Mouse (Mus musculus) stomach, embryonic 15.5 days (tissue): Measurements from ENCODE around the gene Sirt2. TPM values are rescaled to one million over a fixed set of nuclear protein-coding genes. Genes with fewer than 3 reads are reported as not detected.
A peak's percentile ranks its signal among the peaks of the same experiment; 100 is the strongest.

Source experiments
- ATAC-seq: fragments of 200-750 bp; cut with Nextera tagmentation; 2 replicates; pipeline ENCODE4 v1.8.0; 2017; ENCODE audit warnings: low read depth, moderate number of reproducible peaks, moderate TSS enrichment; ENCODE audit not compliant: insufficient read depth, low FRiP score
- H3K27ac ChIP-seq: fragments of 300-500 bp; sonication (generic); 2 replicates; pipeline ENCODE4 v1.5.1; 2015; ENCODE audit warnings: mild to moderate bottlenecking, inconsistent platforms
- H3K27me3 ChIP-seq: fragments of 300-500 bp; sonication (generic); replicated peaks from 2 replicates; pipeline ENCODE4 v1.6.1; 2015; ENCODE audit warnings: inconsistent platforms
- H3K36me3 ChIP-seq: fragments of 300-500 bp; sonication (generic); 2 replicates; pipeline ENCODE4 v1.6.1; 2015; ENCODE audit warnings: inconsistent platforms
- H3K4me1 ChIP-seq: fragments of 300-500 bp; sonication (generic); 2 replicates; pipeline ENCODE4 v1.6.1; 2015; ENCODE audit warnings: inconsistent platforms
- H3K4me2 ChIP-seq: fragments of 300-500 bp; sonication (generic); 2 replicates; pipeline ENCODE4 v1.6.1; 2015; ENCODE audit warnings: mild to moderate bottlenecking, inconsistent platforms
- H3K4me3 ChIP-seq: fragments of 300-500 bp; sonication (generic); replicated peaks from 2 replicates; pipeline ENCODE4 v1.5.1; 2015; ENCODE audit warnings: inconsistent platforms
- H3K9ac ChIP-seq: fragments of 300-500 bp; sonication (generic); 2 replicates; pipeline ENCODE4 v1.6.1; 2015; ENCODE audit warnings: inconsistent platforms
- H3K9me3 ChIP-seq: fragments of 300-500 bp; sonication (generic); 2 replicates; pipeline ENCODE4 v1.6.1; 2016; ENCODE audit warnings: inconsistent platforms
- WGBS: fragments of 180-500 bp; shearing (Covaris S2); methylation state at CpG from one replicate; pipeline ENCODE4 v1.1.7; 2015; 5-methylcytosine and 5-hydroxymethylcytosine counted together
- polyA plus RNA-seq: library from polyadenylated mRNA; unstranded; fragments of >200 nt; fragmentation: Nextera tagmentation; extraction: Ambion mirVana; gene quantifications from 2 replicates; pipeline ENCODE4 v1.2.1, GENCODE M21; 2015

Sirt2 gene
- polyA plus RNA-seq, 1 experiment from 2014 or later, result 56.9 TPM

- ATAC-seq, result no peak
- H3K27ac ChIP-seq, result peak within 1 kb of the TSS; percentile 23; the same call in 1 of the 2 replicates
- H3K4me3 ChIP-seq, result no peak within 1 kb of the TSS
- H3K4me1 ChIP-seq, result peaks cover 15% of the 10 kb centered on the region
- H3K9me3 ChIP-seq, result no peaks in the 10 kb centered on the region
- H3K4me2 ChIP-seq, result no peak within 1 kb of the TSS
- no peaks in the 10 kb centered on the region for H3K36me3 ChIP-seq
- H3K27me3 ChIP-seq, result no peaks in the 10 kb centered on the region
- no peak within 1 kb of the TSS for H3K9ac ChIP-seq
- WGBS, result 49% methylated on average over 5 of the region's 5 CpGs
Observed at GRCm38 (mm10) chr7:28788307-28789195, 22.0 kb downstream of the Sirt2 start, which contains the start of gene Rinl. TSS of gene Rinl (plus strand) at chr7:28788969.

- Histone ChIP-seq H3K27ac (peak overlapping the region; percentile 23; the same call in 1 of the 2 replicates), H3K36me3 (no peaks in the 10 kb centered on the region), H3K4me3 (no peak overlapping the region), H3K9ac (no peak overlapping the region), H3K9me3 (no peaks in the 10 kb centered on the region), H3K4me2 (no peak overlapping the region), H3K27me3 (no peaks in the 10 kb centered on the region), H3K4me1 (peaks cover 15% of the 10 kb centered on the region)
- ATAC-seq, result no peak
- WGBS, result 46% methylated on average over 3 of the region's 3 CpGs
Observed at GRCm38 (mm10) chr7:28789235-28789634, 22.7 kb downstream of the Sirt2 start.

- no peak overlapping the region for H3K9ac ChIP-seq
- ATAC-seq, result no peak
- no peaks in the 10 kb centered on the region for H3K9me3 ChIP-seq
- H3K27me3 ChIP-seq, result no peaks in the 10 kb centered on the region
- no peak overlapping the region for H3K4me2 ChIP-seq
- no peaks in the 10 kb centered on the region for H3K36me3 ChIP-seq
- H3K4me3 ChIP-seq, result no peak overlapping the region
- H3K27ac ChIP-seq, result peak overlapping the region; percentile 23; the same call in 1 of the 2 replicates
- peaks cover 15% of the 10 kb centered on the region for H3K4me1 ChIP-seq
- 58% methylated on average over 8 of the region's 8 CpGs for WGBS
Observed at GRCm38 (mm10) chr7:28790066-28790806, 23.7 kb downstream of the Sirt2 start.

- H3K36me3 ChIP-seq, result no peaks in the 10 kb centered on the region
- no peaks in the 10 kb centered on the region for H3K9me3 ChIP-seq
- H3K4me2 ChIP-seq, result no peak overlapping the region
- peaks cover 18% of the 10 kb centered on the region for H3K4me1 ChIP-seq
- ATAC-seq, result no peak
- no peak overlapping the region for H3K9ac ChIP-seq
- no peak overlapping the region for H3K27ac ChIP-seq
- no peaks in the 10 kb centered on the region for H3K27me3 ChIP-seq
- no peak overlapping the region for H3K4me3 ChIP-seq
Observed at GRCm38 (mm10) chr7:28791706-28792105, 25.2 kb downstream of the Sirt2 start.

- no peaks in the 10 kb centered on the region for H3K36me3 ChIP-seq
- no peaks in the 10 kb centered on the region for H3K27me3 ChIP-seq
- H3K9ac ChIP-seq, result no peak overlapping the region
- no peak overlapping the region for H3K27ac ChIP-seq
- H3K4me1 ChIP-seq, result peaks cover 22% of the 10 kb centered on the region
- WGBS, result 68% methylated on average over 14 of the region's 14 CpGs
- H3K4me3 ChIP-seq, result no peak overlapping the region
- ATAC-seq, result no peak
- no peaks in the 10 kb centered on the region for H3K9me3 ChIP-seq
- no peak overlapping the region for H3K4me2 ChIP-seq
Observed at GRCm38 (mm10) chr7:28792391-28793185, 26.1 kb downstream of the Sirt2 start.

- no peaks in the 10 kb centered on the region for H3K36me3 ChIP-seq
- no peak overlapping the region for H3K9ac ChIP-seq
- H3K27me3 ChIP-seq, result no peaks in the 10 kb centered on the region
- no peaks in the 10 kb centered on the region for H3K9me3 ChIP-seq
- no peak overlapping the region for H3K27ac ChIP-seq
- 50% methylated on average over 2 of the region's 2 CpGs for WGBS
- no peak for ATAC-seq
- peaks cover 20% of the 10 kb centered on the region for H3K4me1 ChIP-seq
- H3K4me2 ChIP-seq, result no peak overlapping the region
- no peak overlapping the region for H3K4me3 ChIP-seq
Observed at GRCm38 (mm10) chr7:28793834-28794233, 27.3 kb downstream of the Sirt2 start.

GRCm38 (mm10) chr7:28794496-28794895, 28.0 kb downstream of the Sirt2 start:
- no peaks in the 10 kb centered on the region for H3K27me3 ChIP-seq
- no peak overlapping the region for H3K4me3 ChIP-seq
- H3K9ac ChIP-seq, result no peak overlapping the region
- ATAC-seq, result no peak
- 83% methylated on average over 3 of the region's 3 CpGs for WGBS
- H3K27ac ChIP-seq, result no peak overlapping the region
- no peaks in the 10 kb centered on the region for H3K9me3 ChIP-seq
- no peaks in the 10 kb centered on the region for H3K36me3 ChIP-seq
- peaks cover 17% of the 10 kb centered on the region for H3K4me1 ChIP-seq
- no peak overlapping the region for H3K4me2 ChIP-seq

GRCm38 (mm10) chr7:28795832-28796231, 29.3 kb downstream of the Sirt2 start:
- no peak for ATAC-seq
- Histone ChIP-seq H3K4me2 (peak overlapping the region; percentile 52), H3K27me3 (no peaks in the 10 kb centered on the region), H3K36me3 (no peaks in the 10 kb centered on the region), H3K4me1 (peaks cover 7% of the 10 kb centered on the region), H3K27ac (peak overlapping the region; percentile 63), H3K4me3 (0 out of 2 replicates have a peak overlapping the region, but pooled peaks have one; percentile 18), H3K9ac (no peak overlapping the region), H3K9me3 (no peaks in the 10 kb centered on the region)
- WGBS, result 77% methylated on average over 15 of the region's 15 CpGs

- WGBS, result 17% methylated on average over 32 of the region's 32 CpGs
- H3K9ac ChIP-seq, result peak overlapping the region; percentile 1; the same call in 1 of the 2 replicates
- peak overlapping the region; percentile 18; the same call in 1 of the 2 replicates for H3K4me3 ChIP-seq
- ATAC-seq, result peak; percentile 67
- H3K9me3 ChIP-seq, result no peaks in the 10 kb centered on the region
- H3K27ac ChIP-seq, result peak overlapping the region; percentile 63; the same call in 1 of the 2 replicates
- H3K36me3 ChIP-seq, result no peaks in the 10 kb centered on the region
- H3K27me3 ChIP-seq, result no peaks in the 10 kb centered on the region
- H3K4me2 ChIP-seq, result peak overlapping the region; percentile 52
- H3K4me1 ChIP-seq, result peaks cover 7% of the 10 kb centered on the region
Observed at GRCm38 (mm10) chr7:28796562-28796975, 30.0 kb downstream of the Sirt2 start.

GRCm38 (mm10) chr7:28799994-28800393, 33.5 kb downstream of the Sirt2 start:
- Histone ChIP-seq H3K27ac (no peak overlapping the region), H3K9ac (no peak overlapping the region), H3K4me3 (no peak overlapping the region), H3K36me3 (no peaks in the 10 kb centered on the region), H3K4me2 (no peak overlapping the region), H3K4me1 (peaks cover 28% of the 10 kb centered on the region), H3K27me3 (no peaks in the 10 kb centered on the region), H3K9me3 (no peaks in the 10 kb centered on the region)
- no peak for ATAC-seq
- WGBS, result 93% methylated on average over 9 of the region's 9 CpGs

- WGBS, result 48% methylated on average over 3 of the region's 3 CpGs
- H3K4me2 ChIP-seq, result peak overlapping the region; percentile 31; the same call in 1 of the 2 replicates
- no peak for ATAC-seq
- no peak overlapping the region for H3K9ac ChIP-seq
- H3K27me3 ChIP-seq, result no peaks in the 10 kb centered on the region
- H3K4me1 ChIP-seq, result peaks cover 27% of the 10 kb centered on the region
- no peak overlapping the region for H3K4me3 ChIP-seq
- H3K36me3 ChIP-seq, result no peaks in the 10 kb centered on the region
- H3K9me3 ChIP-seq, result no peaks in the 10 kb centered on the region
- H3K27ac ChIP-seq, result peak overlapping the region; percentile 97
Observed at GRCm38 (mm10) chr7:28801451-28801850, 34.9 kb downstream of the Sirt2 start.
